Mouse (Mus musculus) v-Abl transformed pro-B cells (cell line): ENCODE data around the gene Gm49318.

Source experiments
- in situ Hi-C, 2 experiments: fragments of 400-800 bp; cut with MboI; formaldehyde crosslinking; loops; one replicate each; pipeline ENCODE4 v1.15.1; 2025; ENCODE audit not compliant: unreplicated experiment in 2 of 2

Gm49318 gene

GRCm38 (mm10) chr9:22049315-22049714 lies 21.7 kb downstream of the Gm49318 start:
- in situ Hi-C loops, result loop anchor here in 1 of 2 experiments (10.0 kb wide), 1 partner anchor 215 kb away; the partner anchor contains the start of gene Angptl8

GRCm38 (mm10) chr9:22047329-22047728 lies 23.7 kb downstream of the Gm49318 start:
- in situ Hi-C loops, result loop anchor here in 1 of 2 experiments (10.0 kb wide), 1 partner anchor 213 kb away; the partner anchor contains the start of gene Angptl8

- in situ Hi-C loops, result loop anchor here in 1 of 2 experiments (10.0 kb wide), 1 partner anchor 207 kb away; the partner anchor contains the start of gene Angptl8
Observed at GRCm38 (mm10) chr9:22041832-22042231, 29.2 kb downstream of the Gm49318 start.

- in situ Hi-C loops, result no loop called here
Observed at GRCm38 (mm10) chr9:22037826-22038225, 33.2 kb downstream of the Gm49318 start.

GRCm38 (mm10) chr9:22035300-22036044 lies 35.6 kb downstream of the Gm49318 start:
- in situ Hi-C loops, result no loop called here

GRCm38 (mm10) chr9:22030386-22030785 lies 40.7 kb downstream of the Gm49318 start:
- in situ Hi-C loops, result no loop called here

GRCm38 (mm10) chr9:22028467-22028866 lies 42.6 kb downstream of the Gm49318 start:
- in situ Hi-C loops, result no loop called here

GRCm38 (mm10) chr9:22024592-22024991 lies 46.5 kb downstream of the Gm49318 start:
- in situ Hi-C loops, result no loop called here

- in situ Hi-C loops, result no loop called here
Observed at GRCm38 (mm10) chr9:22017208-22017825, 53.7 kb downstream of the Gm49318 start.

- in situ Hi-C loops, result no loop called here
Observed at GRCm38 (mm10) chr9:22016245-22016644, 54.8 kb downstream of the Gm49318 start.

GRCm38 (mm10) chr9:22012731-22013130 lies 58.3 kb downstream of the Gm49318 start:
- in situ Hi-C loops, result no loop called here

GRCm38 (mm10) chr9:22011055-22011454 lies 60.0 kb downstream of the Gm49318 start:
- in situ Hi-C loops, result no loop called here

- in situ Hi-C loops, result no loop called here
Observed at GRCm38 (mm10) chr9:22004546-22004945, 66.5 kb downstream of the Gm49318 start.

GRCm38 (mm10) chr9:22003163-22003554 lies 67.9 kb downstream of the Gm49318 start:
- in situ Hi-C loops, result no loop called here

- in situ Hi-C loops, result no loop called here
Observed at GRCm38 (mm10) chr9:22002194-22003162, 68.6 kb downstream of the Gm49318 start, which contains the start of the genes Ccdc151 and Prkcsh. Gene Ccdc151 (minus strand): TSS chr9:22002634. Gene Prkcsh (plus strand): TSS chr9:22002806.

- in situ Hi-C loops, result no loop called here
Observed at GRCm38 (mm10) chr9:22001633-22002032, 69.4 kb downstream of the Gm49318 start.

GRCm38 (mm10) chr9:22000296-22000695 lies 70.8 kb downstream of the Gm49318 start:
- in situ Hi-C loops, result no loop called here

- in situ Hi-C loops, result no loop called here
Observed at GRCm38 (mm10) chr9:21996178-21996867, 74.7 kb downstream of the Gm49318 start.

- in situ Hi-C loops, result no loop called here
Observed at GRCm38 (mm10) chr9:21992227-21992626, 78.8 kb downstream of the Gm49318 start.
